Mouse (Mus musculus): Measurements from ENCODE around the gene Ssh2. TPM values are rescaled to one million over a fixed set of nuclear protein-coding genes. Genes with fewer than 3 reads are reported as not detected.
A peak's percentile ranks its signal among the peaks of the same experiment; 100 is the strongest.

Ssh2 gene
- polyA plus RNA-seq, 1 experiment = 13.5 TPM

DNA sequence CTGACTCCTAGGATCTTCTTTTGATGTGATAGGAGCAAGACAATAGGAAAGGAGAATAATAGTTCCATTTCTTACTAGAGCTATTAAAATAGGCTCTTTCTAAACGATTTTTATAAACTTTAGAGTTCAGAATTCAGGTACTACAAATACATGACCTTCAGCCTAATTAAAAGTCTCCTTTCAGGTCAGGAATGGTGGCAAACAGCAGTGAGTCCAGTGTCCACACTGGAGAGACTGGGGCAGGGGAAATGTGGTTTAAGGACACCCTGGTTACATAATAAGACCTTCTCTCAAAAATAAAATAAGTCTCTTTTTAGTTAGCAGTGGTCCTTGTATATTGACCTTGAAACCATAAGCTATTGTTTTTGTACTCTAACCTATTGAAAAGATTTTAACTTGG lies 148.3 kb downstream of the Ssh2 start:
- Histone ChIP-seq H3K4me3 (ENCODE audit: insufficient read depth, low read length) (no peak overlapping the region), H3K4me1 (ENCODE audit: control insufficient read depth, insufficient read depth, low read length) (peaks cover 3% of the 10 kb centered on the region; the same call in 1 of the 2 replicates), H3K27ac (ENCODE audit: insufficient read depth, low read length) (no peak overlapping the region)
- TF ChIP-seq CTCF (IDR thresholded peaks at IDR 0.05; ENCODE audit: borderline replicate concordance, insufficient read depth, low read length) (no peak), POLR2A (IDR thresholded peaks at IDR 0.05; ENCODE audit: low read depth, low read length) (no peak)

DNA sequence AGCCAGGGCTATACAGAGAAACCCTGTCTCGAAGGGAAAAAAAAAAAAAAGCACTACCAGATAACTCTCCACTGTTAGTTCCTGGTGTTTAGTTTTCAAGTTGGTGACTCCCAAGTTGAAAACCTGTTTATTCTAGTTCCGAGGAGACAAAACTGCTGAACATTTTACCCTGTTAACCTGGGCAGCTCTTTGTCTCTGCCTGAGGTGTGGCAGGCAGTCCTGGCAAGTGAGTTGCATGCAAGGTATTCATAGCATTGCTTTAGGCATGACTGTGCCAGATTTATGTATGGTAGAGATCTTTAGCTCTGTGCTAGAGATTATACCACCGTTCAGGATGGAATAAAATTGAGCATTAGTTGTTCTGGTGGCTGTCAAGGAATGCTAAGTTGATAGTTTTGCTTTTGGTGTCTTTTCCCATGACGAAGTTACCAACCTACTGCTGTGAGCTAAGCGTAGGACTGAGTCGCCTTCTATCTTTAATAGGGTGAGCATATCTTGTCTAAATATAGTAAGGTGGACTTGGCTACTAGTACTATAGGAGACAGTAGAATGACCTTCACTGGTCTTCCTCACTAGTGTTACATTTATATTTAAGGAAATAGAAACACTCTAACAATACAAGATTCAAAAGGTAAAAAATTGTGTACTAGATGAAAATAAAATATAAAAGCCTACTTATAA lies 149.8 kb downstream of the Ssh2 start:
- TF ChIP-seq CTCF (IDR thresholded peaks at IDR 0.05; ENCODE audit: borderline replicate concordance, insufficient read depth, low read length) (no peak), POLR2A (IDR thresholded peaks at IDR 0.05; ENCODE audit: low read depth, low read length) (no peak)
- no peak overlapping the region for H3K27ac ChIP-seq (ENCODE audit: insufficient read depth, low read length)
- H3K4me1 ChIP-seq (ENCODE audit: control insufficient read depth, insufficient read depth, low read length) = peaks cover 3% of the 10 kb centered on the region; the same call in 1 of the 2 replicates
- H3K4me3 ChIP-seq (ENCODE audit: insufficient read depth, low read length) = no peak overlapping the region

DNA sequence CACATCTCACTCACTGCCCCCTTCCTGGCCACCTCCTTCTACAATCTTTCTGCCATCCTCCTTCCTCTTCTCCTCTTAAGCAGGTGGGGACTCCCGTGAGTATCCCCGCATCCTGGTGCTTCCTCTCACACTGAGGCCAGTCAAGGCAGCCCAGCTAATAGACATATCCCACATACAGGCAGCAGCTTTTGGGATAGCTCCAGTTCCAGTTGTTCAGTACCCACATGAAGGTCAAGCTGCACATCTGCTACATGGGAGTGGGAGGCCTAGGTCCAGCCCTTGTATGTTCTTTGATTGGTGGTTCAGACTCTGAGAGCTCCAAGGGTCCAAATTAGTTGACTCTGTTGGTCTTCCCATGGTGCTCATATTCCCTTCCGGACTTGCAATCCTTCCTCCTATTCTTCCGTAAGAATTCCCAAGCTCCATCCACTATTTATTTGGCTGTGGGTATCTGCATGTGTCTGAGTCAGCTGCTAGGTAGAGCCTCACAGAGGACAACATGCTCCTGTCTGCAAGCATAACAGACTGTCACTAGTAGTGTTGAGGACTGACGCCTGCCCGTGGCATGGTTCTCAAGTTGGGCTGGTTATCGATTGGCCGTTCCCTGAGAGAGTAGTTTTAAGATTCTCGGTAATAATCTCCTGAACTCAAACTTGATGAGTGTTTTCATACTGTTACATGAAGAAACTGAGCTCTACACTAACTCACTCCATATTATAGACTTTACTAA lies 151.6 kb downstream of the Ssh2 start:
- Histone ChIP-seq H3K4me1 (ENCODE audit: control insufficient read depth, insufficient read depth, low read length) (peaks cover 6% of the 10 kb centered on the region; the same call in 1 of the 2 replicates), H3K4me3 (ENCODE audit: insufficient read depth, low read length) (no peak overlapping the region), H3K27ac (ENCODE audit: insufficient read depth, low read length) (no peak overlapping the region)
- no peak for TF ChIP-seq CTCF (IDR thresholded peaks at IDR 0.05; ENCODE audit: borderline replicate concordance, insufficient read depth, low read length)
- no peak for TF ChIP-seq POLR2A (IDR thresholded peaks at IDR 0.05; ENCODE audit: low read depth, low read length)

DNA sequence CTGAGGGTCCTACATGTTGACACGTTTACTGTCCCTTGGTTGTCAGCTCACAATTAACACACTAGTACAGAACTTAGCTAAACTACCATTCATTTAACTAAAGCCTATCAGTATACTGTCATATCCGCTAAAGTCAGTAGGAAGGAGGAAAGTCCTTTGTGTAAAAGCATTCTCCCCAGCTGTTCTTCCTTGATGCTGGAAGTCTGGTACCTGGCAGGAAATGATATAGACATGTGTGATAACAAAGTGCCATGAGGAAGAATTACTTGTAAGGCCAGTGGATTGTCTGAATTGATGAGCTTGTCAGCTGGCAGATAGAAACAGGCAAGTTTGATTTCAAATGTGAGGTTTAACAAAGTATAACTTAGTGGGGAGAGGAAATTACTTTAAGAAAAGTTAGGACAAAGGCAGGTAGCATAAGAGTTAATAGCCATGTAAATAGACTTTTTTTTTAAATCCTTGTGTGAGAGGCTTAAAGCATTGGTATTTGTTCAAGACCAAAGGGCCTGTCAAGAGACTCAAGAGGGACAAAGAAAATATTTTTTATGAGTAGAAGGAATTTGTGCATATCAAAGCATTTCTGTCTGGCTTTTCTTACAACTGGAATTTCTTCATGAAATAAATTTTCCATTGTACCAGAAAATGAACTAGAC lies 153.2 kb downstream of the Ssh2 start:
- TF ChIP-seq CTCF (IDR thresholded peaks at IDR 0.05; ENCODE audit: borderline replicate concordance, insufficient read depth, low read length) (no peak), POLR2A (IDR thresholded peaks at IDR 0.05; ENCODE audit: low read depth, low read length) (no peak)

DNA sequence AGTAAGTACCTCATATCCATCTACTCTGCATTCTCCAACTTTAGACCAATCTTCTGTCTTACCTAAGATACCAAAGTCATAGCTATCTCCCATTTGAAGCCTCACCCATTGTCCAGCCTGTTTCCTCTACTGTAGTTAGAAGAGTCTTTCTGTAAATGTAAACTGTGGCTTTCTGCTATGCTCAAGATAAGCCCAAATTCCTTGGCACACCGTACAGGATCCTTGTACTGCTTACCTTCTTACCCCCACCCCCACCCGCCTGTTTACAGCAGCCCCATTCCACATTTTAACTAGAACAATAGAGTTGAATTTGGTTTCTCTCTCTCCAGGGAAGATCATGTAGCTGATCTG lies 153.7 kb downstream of the Ssh2 start:
- H3K4me3 ChIP-seq (ENCODE audit: insufficient read depth, low read length) = no peak overlapping the region
- TF ChIP-seq POLR2A (IDR thresholded peaks at IDR 0.05; ENCODE audit: low read depth, low read length) = no peak
- TF ChIP-seq CTCF (IDR thresholded peaks at IDR 0.05; ENCODE audit: borderline replicate concordance, insufficient read depth, low read length) = no peak
- H3K27ac ChIP-seq (ENCODE audit: insufficient read depth, low read length) = no peak overlapping the region
- H3K4me1 ChIP-seq (ENCODE audit: control insufficient read depth, insufficient read depth, low read length) = peaks cover 3% of the 10 kb centered on the region; the same call in 1 of the 2 replicates

More for the DNA sequence above, 153.2 kb downstream of the Ssh2 start:
- H3K27ac ChIP-seq (ENCODE audit: insufficient read depth, low read length) = no peak overlapping the region
- no peak overlapping the region for H3K4me3 ChIP-seq (ENCODE audit: insufficient read depth, low read length)
- H3K4me1 ChIP-seq (ENCODE audit: control insufficient read depth, insufficient read depth, low read length) = peaks cover 3% of the 10 kb centered on the region; the same call in 1 of the 2 replicates

DNA sequence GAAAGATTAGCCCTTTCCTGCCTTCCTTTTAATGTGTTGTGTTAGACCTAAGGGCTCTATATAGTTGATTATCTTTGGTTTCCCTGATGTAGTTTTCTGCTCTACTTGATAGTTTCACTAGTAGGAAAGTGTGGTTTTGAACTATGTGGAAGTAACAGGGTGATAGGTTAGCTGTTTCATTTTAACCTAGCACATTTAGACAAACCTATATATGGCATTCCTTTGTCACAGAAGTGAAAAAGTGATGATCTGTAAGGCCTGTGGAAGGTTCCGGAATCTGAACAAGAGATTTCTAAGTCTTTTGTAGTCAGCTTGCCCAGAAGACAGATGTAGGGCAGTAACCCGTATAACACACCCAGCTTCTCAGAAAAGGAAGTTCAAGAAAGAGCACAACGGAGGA lies 155.0 kb downstream of the Ssh2 start:
- H3K27ac ChIP-seq (ENCODE audit: insufficient read depth, low read length) = no peak overlapping the region
- no peak for TF ChIP-seq POLR2A (IDR thresholded peaks at IDR 0.05; ENCODE audit: low read depth, low read length)
- no peak for TF ChIP-seq CTCF (IDR thresholded peaks at IDR 0.05; ENCODE audit: borderline replicate concordance, insufficient read depth, low read length)
- no peak overlapping the region for H3K4me3 ChIP-seq (ENCODE audit: insufficient read depth, low read length)
- H3K4me1 ChIP-seq (ENCODE audit: control insufficient read depth, insufficient read depth, low read length) = peaks cover 3% of the 10 kb centered on the region; the same call in 1 of the 2 replicates

DNA sequence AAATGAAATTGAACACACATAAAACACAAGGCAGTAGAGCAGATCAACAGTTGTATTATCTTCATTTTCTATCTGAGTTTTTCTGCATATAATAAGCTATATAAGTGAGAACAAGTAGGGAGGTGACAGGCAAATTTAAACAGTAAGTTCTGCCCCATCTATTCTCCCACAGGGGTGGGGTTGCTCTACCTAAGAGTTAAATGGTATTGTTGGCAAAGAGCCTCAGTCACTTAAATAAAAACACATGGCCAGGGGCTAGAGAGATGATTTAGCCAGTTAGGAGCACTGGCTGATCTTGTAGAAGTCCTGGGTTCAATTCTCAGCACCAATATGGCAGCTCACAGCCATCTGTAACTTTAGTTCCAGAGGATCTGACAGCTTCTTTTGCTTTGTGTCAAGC lies 155.6 kb downstream of the Ssh2 start:
- Histone ChIP-seq H3K4me1 (ENCODE audit: control insufficient read depth, insufficient read depth, low read length) (peaks cover 3% of the 10 kb centered on the region; the same call in 1 of the 2 replicates), H3K27ac (ENCODE audit: insufficient read depth, low read length) (no peak overlapping the region), H3K4me3 (ENCODE audit: insufficient read depth, low read length) (no peak overlapping the region)
- TF ChIP-seq CTCF (IDR thresholded peaks at IDR 0.05; ENCODE audit: borderline replicate concordance, insufficient read depth, low read length) (no peak), POLR2A (IDR thresholded peaks at IDR 0.05; ENCODE audit: low read depth, low read length) (no peak)

DNA sequence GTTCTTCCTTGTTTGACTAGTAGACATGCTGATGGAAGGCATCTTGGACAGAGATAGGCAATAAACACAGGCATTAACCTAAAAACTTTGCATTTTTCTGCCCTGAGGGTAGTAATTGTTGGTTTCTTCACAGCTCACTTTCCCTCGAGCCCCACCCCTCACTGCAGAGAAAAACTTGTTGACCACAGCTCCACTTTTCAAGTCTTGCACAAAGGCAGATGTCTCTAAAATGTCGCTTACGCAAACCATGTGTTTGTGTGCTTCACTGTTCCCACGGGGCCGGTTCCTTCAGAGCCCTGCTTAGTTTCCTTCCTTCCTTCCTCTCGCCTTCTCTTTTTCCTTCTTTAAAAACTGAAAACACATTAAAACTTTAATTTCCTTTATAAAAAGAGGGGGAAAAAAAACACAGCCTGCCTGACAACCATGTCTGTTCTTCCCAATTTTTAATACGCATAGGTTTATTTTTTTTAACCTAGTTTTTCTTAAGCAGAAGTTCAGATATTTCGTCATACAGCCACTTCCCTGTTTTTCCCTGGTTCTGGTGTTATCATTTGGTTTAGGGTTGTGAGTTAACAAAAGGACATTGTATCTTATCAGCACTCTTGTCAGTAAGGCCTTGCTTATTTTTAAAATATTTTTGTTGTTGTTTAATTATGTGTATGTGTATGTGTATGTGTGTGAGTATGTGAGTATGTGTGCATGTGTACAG lies 156.3 kb downstream of the Ssh2 start:
- TF ChIP-seq POLR2A (IDR thresholded peaks at IDR 0.05; ENCODE audit: low read depth, low read length) (no peak), CTCF (IDR thresholded peaks at IDR 0.05; ENCODE audit: borderline replicate concordance, insufficient read depth, low read length) (no peak)
- Histone ChIP-seq H3K27ac (ENCODE audit: insufficient read depth, low read length) (0 out of 2 replicates have a peak overlapping the region, but pooled peaks have one; percentile 4), H3K4me3 (ENCODE audit: insufficient read depth, low read length) (no peak overlapping the region), H3K4me1 (ENCODE audit: control insufficient read depth, insufficient read depth, low read length) (peaks cover 3% of the 10 kb centered on the region; the same call in 1 of the 2 replicates)

DNA sequence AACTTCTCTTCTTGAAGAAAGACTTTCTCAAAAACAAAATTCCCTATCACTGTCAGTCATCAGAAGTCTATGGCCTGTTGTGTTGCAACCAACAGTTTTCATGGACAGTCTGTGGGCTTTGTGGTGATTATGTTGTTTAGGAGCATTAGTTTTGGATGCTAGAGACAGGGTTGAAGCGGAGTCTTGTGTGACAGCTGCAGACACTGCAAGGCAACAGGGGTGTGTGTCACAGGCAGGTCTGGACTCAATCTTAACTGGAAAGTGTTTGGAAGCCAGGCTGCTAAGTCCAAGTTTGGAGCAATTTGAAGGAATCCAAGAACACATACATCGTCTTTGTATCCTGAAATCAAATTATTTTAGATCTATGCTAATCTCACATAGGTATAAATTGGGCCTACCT lies 162.5 kb downstream of the Ssh2 start:
- Histone ChIP-seq H3K27ac (ENCODE audit: insufficient read depth, low read length) (no peak overlapping the region), H3K4me1 (ENCODE audit: control insufficient read depth, insufficient read depth, low read length) (no peaks in the 10 kb centered on the region), H3K4me3 (ENCODE audit: insufficient read depth, low read length) (no peak overlapping the region)
- no peak for TF ChIP-seq CTCF (IDR thresholded peaks at IDR 0.05; ENCODE audit: borderline replicate concordance, insufficient read depth, low read length)
- TF ChIP-seq POLR2A (IDR thresholded peaks at IDR 0.05; ENCODE audit: low read depth, low read length) = no peak
